Mouse (Mus musculus): Measurements from ENCODE around the gene Asah2.
"Not testable (repeated sequence)": the region's sequence is repeated elsewhere in the genome, so short reads cannot be mapped to it uniquely, and the experiment has no call there.

Gene Asah2

DNA sequence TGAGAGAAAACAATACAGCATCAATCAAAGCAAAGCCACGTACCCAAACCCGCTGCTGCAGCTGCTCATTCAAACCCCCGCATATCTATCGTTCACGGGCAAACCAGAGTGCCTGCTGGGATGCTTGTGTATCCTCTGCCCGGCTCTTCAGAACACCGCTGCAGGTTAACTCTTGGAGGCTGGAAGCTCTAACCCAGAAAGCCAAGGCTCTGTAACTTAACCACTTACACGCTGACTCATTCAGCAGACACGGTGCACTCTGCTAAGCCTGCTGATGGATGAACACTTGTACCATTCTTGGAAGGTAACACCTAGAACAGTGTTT is 5.1 kb downstream of the Asah2 start:
- DNase-seq (ENCODE audit: low spot score in 2 of 2), result peak; percentile 23 to 44

DNA sequence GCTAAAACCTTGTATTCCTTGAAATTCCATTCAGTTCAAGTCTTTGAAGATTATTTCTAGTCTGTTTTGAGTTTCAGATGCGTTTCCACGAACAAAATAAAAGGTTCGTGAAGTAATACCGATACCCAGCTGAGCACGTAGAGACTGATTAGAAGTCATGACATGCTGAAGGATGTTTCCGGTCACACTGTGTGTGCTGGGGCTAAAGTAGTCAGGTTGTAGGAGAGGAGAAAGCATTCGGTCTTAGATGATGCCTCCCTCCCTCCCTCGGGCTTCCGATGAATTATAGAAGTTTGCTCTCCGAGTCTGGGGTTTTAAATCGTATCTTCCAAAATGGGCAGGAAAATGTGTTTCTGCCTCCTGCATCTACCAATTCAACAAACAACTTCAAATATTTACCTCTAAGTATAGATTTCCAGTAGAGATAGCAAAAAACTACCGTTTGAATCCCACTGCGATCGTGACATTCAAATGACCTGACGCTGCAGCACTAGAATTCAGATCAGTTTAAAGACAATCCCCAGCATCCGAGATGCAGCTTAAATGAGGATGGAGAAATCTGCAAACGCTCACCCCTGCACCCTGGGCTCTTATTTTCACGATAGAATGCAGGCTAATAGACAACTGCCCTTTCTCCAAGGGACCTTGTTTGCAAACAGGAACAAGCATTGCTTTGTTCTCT is 5.6 kb downstream of the Asah2 start:
- no peak for DNase-seq (ENCODE audit: low spot score in 2 of 2)

- no peak for DNase-seq (ENCODE audit: low spot score in 2 of 2)
Measured at GRCm38 (mm10) chr19:32098582-32098981, 9.4 kb downstream of the Asah2 start.

GRCm38 (mm10) chr19:32092358-32092757 is 15.7 kb downstream of the Asah2 start:
- no peak for DNase-seq (ENCODE audit: low spot score in 2 of 2)

DNA sequence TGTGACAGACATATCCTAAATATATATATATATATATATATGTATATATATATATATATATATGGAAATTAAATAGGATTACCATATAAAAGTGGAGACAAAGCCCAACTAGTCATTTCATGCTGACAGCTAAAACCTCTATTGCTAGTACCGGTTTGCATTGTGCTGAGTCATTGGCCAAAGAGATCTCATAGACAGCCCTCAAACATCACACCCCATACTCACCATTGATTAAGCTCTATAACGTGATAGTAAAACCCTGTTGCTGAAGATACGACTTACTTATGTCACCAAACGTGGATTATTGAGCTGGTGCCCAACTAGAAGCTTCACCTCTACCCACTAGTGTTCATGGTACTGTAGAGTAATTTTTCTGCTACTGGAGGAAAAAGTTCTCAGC is 17.2 kb downstream of the Asah2 start:
- no peak for DNase-seq (ENCODE audit: low spot score in 2 of 2)

DNA sequence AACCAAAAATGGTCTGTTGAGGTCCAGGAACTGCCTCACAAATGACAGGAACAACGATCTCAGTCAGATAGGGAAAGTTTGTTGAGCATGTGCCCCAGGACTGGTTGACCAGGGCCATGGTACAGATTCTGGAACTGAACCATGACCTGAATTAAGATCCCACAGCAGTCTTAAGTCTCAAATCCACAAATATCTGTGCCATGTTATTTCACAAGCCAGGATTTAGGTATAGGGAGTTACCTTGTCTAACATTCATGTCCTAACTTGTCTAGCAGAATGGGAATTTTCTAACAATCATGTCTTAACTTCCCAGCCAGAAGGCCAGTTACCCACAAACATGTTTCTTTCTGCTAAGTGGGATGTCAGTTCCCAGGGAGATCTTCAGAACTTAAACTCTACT is 19.4 kb downstream of the Asah2 start:
- DNase-seq (ENCODE audit: low spot score in 2 of 2), result no peak

- no peak for DNase-seq (ENCODE audit: low spot score in 2 of 2)
Measured at GRCm38 (mm10) chr19:32087736-32088470, 20.1 kb downstream of the Asah2 start.

DNA sequence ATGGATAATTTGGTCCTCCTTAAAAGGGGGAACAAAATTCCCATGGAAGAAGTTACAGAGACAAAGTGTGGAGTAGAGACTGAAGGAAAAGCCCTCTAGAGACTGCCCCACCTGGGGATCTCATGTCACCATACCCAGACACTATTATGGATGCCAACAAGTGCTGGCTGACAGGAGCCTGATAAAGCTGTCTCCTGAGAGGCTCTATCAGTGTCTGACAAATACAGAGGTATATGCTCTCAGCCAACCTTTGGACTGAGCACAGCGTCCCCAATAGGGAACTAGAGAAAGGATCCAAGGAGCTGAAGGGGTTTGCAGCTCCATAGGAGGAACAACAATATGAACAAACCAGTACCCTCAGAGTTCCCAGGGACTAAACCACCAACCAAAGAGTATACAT is 23.2 kb downstream of the Asah2 start:
- not testable (repeated sequence) for DNase-seq (ENCODE audit: low spot score in 2 of 2)

DNA sequence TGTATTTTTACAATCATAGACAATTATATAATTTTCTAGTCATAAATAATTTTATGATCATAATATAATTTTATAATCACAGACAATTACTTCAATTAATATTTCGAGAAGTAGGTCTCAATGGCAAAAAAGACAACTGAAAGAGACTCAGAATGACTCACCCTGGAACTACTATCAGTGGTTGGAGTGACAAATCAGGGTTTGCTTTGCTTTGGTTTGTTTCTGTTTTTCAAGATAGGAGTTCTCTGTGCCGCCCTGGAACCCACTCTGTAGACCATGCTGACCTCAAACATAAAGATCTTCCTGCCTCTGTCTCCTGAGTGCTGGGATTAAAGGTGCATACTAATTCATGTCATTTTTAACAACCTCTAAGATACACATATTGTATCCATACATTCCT is 37.7 kb downstream of the Asah2 start:
- no peak for DNase-seq (ENCODE audit: low spot score in 2 of 2)

GRCm38 (mm10) chr19:32069598-32069997 is 38.4 kb downstream of the Asah2 start:
- DNase-seq (ENCODE audit: low spot score in 2 of 2), result no peak

- no peak for DNase-seq (ENCODE audit: low spot score in 2 of 2)
Measured at GRCm38 (mm10) chr19:32067669-32068068, 40.3 kb downstream of the Asah2 start.

GRCm38 (mm10) chr19:32061294-32061693 is 46.7 kb downstream of the Asah2 start:
- DNase-seq (ENCODE audit: low spot score in 2 of 2), result no peak

DNA sequence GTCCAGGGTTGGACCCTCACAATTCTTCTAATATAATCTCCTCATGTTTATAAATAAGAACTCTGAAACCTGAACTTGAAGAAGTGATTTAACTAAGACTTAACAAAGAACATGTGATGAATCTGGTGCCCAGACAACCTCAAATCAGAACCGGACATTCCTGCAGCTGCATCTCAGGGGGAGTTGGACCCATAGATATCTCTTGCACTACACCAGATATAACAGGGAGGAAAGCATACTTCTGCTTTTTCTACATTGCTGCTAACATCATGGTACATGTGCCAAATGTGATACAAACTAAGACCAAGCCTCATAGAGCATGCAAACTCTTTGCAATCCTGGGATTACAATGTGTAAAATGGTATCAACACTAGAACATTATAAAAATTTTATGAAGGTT is 51.8 kb downstream of the Asah2 start:
- no peak for DNase-seq (ENCODE audit: low spot score in 2 of 2)

DNA sequence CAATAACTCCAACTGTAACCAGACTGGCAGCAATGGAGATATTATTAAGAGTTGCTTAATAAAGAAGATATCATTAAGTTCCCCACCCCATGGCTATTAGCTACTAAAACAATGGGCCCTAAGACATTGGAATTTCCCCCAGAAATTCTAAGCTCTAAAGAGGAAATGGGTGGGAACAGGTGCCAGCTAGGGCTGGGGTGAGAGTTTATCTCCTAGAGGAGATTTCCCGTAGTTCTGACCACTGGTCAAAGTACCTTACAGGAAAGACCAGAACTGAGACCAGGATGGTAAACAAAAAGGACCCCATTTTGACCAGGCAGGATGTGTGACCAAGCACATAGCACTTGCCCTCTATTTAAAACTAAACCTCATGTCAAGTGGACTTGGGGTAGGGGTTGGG is 52.3 kb downstream of the Asah2 start:
- DNase-seq (ENCODE audit: low spot score in 2 of 2), result no peak

GRCm38 (mm10) chr19:32051251-32051650 is 56.8 kb downstream of the Asah2 start:
- DNase-seq (ENCODE audit: low spot score in 2 of 2), result no peak

GRCm38 (mm10) chr19:32032881-32033280 is 75.1 kb downstream of the Asah2 start:
- no peak for DNase-seq (ENCODE audit: low spot score in 2 of 2)

DNA sequence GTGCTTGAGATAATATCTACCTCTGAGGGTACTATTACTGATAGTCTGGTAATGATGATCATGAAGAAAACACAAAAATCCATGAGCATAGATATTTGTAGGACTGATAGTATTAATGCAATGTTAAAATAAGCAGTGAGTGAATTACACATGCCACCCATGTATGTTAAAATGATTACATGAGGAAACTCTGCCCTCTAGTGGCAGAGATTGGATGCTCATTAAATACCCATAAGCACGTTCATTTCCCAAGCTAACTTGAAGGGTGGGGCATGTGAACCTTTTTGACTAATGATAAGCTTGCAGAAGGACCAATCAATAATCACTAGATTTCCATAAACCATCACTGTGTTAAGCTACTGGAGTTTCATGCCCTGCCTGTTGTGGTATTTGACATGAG is 77.6 kb downstream of the Asah2 start:
- peak in 1 of 2 experiments; percentile 55 for DNase-seq (ENCODE audit: low spot score in 2 of 2)

DNA sequence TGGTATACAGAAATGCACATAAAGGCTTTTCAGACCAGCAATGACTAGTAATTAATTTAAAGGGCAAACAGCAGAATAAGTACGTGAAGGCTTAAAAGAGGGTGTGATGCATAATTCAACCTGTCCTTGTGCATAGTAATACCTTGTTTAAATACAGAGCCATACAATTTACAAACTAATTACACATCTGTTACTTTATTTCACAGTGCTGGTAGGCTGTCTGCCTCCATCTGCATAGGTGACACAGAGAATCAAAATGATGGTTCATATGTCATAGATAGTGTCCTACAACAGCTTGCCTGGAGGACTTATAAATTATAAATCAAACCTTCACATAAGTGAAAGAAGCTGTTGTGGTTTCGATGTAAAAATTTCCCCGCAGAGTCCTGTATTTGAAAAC is 82.6 kb downstream of the Asah2 start:
- DNase-seq (ENCODE audit: low spot score in 2 of 2), result no peak

- DNase-seq (ENCODE audit: low spot score in 2 of 2), result no peak
Measured at GRCm38 (mm10) chr19:32019722-32020121, 88.3 kb downstream of the Asah2 start.

DNA sequence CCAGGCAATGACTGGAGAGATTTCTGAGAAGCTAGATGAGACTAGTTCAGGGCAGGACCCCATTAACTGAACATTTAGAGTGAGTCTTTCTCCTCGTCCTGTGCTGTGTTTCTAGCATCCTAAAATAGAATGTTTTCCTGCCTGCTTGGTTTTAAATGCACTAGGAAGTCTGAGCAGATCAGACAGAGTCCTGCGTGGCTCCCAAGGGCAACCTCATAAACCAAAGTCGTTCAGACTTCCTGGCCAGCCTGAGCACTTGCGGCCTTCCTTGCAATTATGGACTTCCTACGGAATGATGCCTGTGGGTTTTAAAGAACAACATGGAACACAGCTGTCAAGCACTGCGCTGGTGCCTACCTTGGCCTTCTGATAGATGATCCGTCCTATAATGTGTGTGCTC is 89.4 kb downstream of the Asah2 start:
- no peak for DNase-seq (ENCODE audit: low spot score in 2 of 2)

GRCm38 (mm10) chr19:32018053-32018452 is 90.0 kb downstream of the Asah2 start:
- DNase-seq (ENCODE audit: low spot score in 2 of 2), result no peak

- no peak for DNase-seq (ENCODE audit: low spot score in 2 of 2)
Measured at GRCm38 (mm10) chr19:32002623-32003022, 105.4 kb downstream of the Asah2 start.

DNA sequence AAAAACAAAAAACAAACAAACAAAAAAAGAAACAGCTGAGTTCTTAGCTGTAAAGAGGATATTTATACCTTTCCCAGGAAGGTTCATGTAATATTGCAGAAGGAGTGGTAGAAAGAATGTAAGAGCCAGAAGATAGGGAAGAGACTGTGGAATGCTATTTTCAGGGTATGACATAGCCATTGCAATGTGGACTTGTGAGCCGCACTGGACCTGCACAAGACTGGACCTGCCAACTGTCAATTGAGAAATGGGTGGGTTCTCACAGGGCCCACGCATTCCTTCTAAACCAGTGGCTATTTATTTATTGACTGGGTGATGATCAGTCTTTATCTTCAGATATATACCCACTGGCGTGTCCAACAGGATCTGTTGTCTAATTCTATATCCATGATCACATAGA is 111.1 kb downstream of the Asah2 start:
- no peak for DNase-seq (ENCODE audit: low spot score in 2 of 2)

DNA sequence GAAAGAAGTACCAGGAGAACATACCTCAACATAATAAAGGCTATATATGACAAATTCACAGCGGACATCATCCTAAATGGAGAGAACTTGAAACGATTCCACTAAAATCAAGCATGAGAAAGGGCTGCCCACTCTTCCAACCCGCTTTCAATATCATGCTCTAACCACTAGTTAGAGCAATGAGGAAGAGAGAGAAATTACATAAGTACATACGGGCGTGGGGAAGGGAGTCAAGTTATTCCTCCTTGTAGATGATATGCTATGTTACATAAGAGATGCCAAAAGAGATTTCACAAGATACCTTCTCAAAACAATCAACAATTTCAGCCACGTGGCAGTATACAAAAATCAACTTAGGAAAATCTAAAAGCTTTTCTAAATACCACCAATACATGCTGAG is 117.0 kb downstream of the Asah2 start:
- no peak for DNase-seq (ENCODE audit: low spot score in 2 of 2)

Data from left cerebral cortex, adult 9 months (tissue).